Mouse (Mus musculus) neural tube, embryonic 10.5 days (tissue): ENCODE data around the gene Tbc1d7.
A peak's percentile ranks its signal among the peaks of the same experiment; 100 is the strongest.

ENCODE experiments used
- DNase-seq: peaks from one replicate; pipeline ENCODE4 v3.0.0-alpha.2; 2017; ENCODE audit warnings: low spot score; ENCODE audit errors: extremely low spot score

Gene Tbc1d7

GRCm38 (mm10) chr13:43193932-43194331, 22.6 kb upstream of the Tbc1d7 start:
- no peak for DNase-seq

- no peak for DNase-seq
Measured at GRCm38 (mm10) chr13:43193266-43193665, 22.0 kb upstream of the Tbc1d7 start.

- peak; percentile 23 for DNase-seq
Measured at GRCm38 (mm10) chr13:43191741-43192192, 20.5 kb upstream of the Tbc1d7 start.

- no peak for DNase-seq
Measured at GRCm38 (mm10) chr13:43191290-43191689, 20.0 kb upstream of the Tbc1d7 start.

GRCm38 (mm10) chr13:43187736-43188135, 16.4 kb upstream of the Tbc1d7 start:
- no peak for DNase-seq

GRCm38 (mm10) chr13:43183248-43184055, 12.2 kb upstream of the Tbc1d7 start:
- DNase-seq = no peak

GRCm38 (mm10) chr13:43182465-43183201, 11.3 kb upstream of the Tbc1d7 start:
- DNase-seq = peak; percentile 81

GRCm38 (mm10) chr13:43181104-43181503, 9.8 kb upstream of the Tbc1d7 start:
- DNase-seq = no peak

GRCm38 (mm10) chr13:43177317-43177716, 6.0 kb upstream of the Tbc1d7 start:
- DNase-seq = no peak

- no peak for DNase-seq
Measured at GRCm38 (mm10) chr13:43176676-43177075, 5.4 kb upstream of the Tbc1d7 start.

- peak; percentile 75 for DNase-seq
Measured at GRCm38 (mm10) chr13:43173262-43173661, 2.0 kb upstream of the Tbc1d7 start.

GRCm38 (mm10) chr13:43172036-43172713, 874 bp upstream of the Tbc1d7 start:
- peak; percentile 41 for DNase-seq

- DNase-seq = no peak
Measured at GRCm38 (mm10) chr13:43167721-43168120, 3.6 kb downstream of the Tbc1d7 start.

GRCm38 (mm10) chr13:43159429-43159828, 11.9 kb downstream of the Tbc1d7 start:
- peak; percentile 26 for DNase-seq

GRCm38 (mm10) chr13:43158281-43158680, 13.0 kb downstream of the Tbc1d7 start:
- DNase-seq = no peak

- DNase-seq = no peak
Measured at GRCm38 (mm10) chr13:43157370-43157769, 13.9 kb downstream of the Tbc1d7 start.

- DNase-seq = no peak
Measured at GRCm38 (mm10) chr13:43152005-43152520, 19.2 kb downstream of the Tbc1d7 start.

- no peak for DNase-seq
Measured at GRCm38 (mm10) chr13:43149661-43150060, 21.6 kb downstream of the Tbc1d7 start.

GRCm38 (mm10) chr13:43148692-43149091, 22.6 kb downstream of the Tbc1d7 start:
- no peak for DNase-seq

- no peak for DNase-seq
Measured at GRCm38 (mm10) chr13:43146515-43147258, 24.6 kb downstream of the Tbc1d7 start.
